Mouse (Mus musculus) lung, postnatal 36 days (tissue): ENCODE data around the gene Ms4a3.
A peak's percentile ranks its signal among the peaks of the same experiment; 100 is the strongest.

Source experiments
- DNase-seq: peaks from one replicate; pipeline ENCODE4 v3.0.0; 2022; ENCODE audit warnings: mixed read lengths

Gene Ms4a3

DNA sequence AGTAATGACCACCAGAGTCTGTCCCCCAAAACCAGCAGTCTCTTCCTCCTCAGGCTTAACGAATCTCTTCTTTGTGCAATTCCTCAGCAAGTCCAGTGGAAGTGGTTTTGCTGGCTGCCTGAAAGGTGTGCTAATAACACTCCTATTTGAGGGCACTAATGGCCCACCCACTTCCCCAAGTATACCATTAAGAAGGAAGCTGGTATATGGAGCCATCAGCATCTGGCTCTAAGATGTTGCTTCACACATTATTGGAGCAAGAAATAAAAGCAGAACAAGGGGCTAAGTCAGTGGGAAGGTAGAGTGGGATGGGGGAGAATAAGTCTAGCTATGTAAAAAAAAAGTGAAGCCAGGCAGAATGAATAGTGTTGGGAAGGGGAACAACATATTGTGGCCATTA, at the start of gene Ms4a3:
Ms4a3 (minus strand) TSS at position 120 of the 400 bp plus-strand sequence.
- DNase-seq, result peak; percentile 12

DNA sequence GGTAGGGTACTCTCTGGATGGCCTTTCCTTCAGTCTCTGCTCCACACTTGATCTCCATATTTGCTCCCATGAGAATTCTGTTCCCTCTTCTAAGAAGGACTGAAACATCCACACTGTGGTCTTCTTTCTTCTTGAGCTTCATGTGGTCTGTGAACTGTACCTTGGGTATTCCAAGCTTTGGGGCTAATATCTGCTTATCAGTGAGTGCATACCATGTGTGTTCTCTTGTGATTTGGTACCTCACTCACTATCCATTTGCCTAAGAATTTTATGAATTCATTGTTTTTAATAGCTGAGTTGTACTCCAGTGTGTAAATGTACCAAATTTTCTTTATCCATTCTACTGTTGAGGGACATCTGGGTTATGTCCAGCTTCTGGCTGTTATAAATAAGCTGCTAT, 20.9 kb upstream of the Ms4a3 start:
- no peak for DNase-seq

DNA sequence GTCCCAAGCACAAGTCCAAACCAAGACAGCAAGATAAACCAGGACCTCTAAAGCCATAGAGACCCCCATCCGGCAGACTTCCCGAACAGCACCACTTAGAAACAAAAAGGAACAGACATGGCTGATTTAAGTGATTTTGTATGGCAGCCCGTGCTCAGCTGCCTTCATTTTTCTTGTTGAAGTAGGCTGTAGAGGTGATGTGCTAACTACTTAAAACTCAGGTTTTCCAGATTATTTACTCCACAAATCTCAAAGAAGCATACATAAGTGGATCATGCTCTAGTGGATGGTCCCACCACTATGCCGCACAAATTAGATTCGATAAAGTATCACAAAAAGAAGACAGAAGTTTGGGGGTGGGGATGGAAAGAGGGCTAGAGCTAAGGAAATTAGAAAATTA, 19.8 kb upstream of the Ms4a3 start, which contains the start of gene Oosp2:
Oosp2 (minus strand) TSS at position 101 of the 400 bp plus-strand sequence.
- DNase-seq, result no peak

DNA sequence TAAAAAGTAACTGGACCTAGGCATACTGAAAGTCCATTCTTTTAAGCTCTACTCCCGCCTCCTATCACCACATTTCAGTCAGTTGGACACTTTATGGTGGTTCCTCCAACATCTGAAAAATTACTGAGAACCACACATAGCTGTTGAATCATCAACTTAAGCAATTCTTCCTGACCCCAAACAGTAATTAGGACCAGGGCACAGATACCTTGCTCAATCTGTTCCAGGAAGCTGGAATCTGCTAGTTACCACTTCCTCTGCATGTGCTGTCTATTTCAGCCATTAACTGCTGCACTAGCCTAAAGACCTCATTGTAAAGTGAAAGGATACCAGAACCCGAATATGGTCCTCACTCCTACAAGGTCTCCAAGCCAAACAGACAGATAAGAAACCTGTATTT, 18.5 kb upstream of the Ms4a3 start:
- peak; percentile 29 for DNase-seq

DNA sequence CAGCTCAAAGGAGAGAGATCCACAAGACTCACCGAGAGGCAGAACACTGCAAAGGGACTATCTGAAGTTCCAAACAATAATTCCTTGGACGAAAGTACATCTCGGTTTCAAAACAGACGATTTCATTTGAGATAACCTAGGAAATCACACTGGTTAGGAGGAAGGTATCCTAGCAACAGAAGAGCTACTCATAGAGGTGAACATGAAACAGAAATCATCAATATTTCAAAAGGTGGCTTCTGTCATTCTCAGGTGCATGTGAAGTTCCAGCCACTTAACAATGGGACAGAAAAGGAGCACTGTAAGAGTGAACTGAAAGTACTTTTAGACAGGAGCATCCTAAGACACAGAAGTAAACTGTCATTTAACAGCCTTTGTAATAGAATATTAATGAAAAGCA, 8.9 kb upstream of the Ms4a3 start:
- no peak for DNase-seq

DNA sequence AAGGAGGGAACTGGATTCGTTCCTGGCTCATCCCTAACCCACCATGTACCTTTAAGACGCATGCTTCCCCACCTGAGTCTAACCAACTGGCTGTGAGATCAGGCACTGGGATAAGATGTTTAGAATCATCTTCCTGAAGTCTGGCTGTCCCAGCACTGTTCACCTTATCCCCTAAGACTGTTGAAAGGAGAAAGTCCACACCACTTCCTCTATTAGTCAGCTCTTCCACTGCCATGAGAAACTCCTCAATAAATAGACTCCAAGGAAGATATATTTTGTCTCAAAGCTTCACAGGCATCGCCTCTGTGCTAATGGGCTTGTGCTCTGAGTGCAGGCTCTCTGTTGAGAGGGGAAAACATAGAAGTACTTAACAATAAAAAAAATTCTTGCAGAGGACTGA, 5.5 kb upstream of the Ms4a3 start:
- no peak for DNase-seq

DNA sequence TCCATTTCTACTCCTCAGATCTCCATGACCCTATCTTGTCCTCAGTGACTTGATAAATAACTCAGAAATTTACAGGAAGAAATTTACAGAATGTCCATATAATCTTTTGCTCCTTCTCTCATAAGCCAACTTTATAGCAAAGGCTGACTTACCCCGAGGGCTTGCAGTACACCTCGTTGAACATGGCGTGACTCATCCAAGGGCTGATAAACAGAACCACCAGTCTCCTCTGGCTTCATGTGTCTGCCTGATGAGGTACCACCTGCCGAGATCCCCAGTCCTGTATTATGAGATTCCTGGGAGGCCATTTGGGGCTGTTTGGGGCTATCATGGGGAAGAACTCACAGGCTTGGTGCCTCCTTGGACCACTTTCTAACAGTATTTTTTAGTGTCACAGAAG, 1.6 kb downstream of the Ms4a3 start:
- no peak for DNase-seq

DNA sequence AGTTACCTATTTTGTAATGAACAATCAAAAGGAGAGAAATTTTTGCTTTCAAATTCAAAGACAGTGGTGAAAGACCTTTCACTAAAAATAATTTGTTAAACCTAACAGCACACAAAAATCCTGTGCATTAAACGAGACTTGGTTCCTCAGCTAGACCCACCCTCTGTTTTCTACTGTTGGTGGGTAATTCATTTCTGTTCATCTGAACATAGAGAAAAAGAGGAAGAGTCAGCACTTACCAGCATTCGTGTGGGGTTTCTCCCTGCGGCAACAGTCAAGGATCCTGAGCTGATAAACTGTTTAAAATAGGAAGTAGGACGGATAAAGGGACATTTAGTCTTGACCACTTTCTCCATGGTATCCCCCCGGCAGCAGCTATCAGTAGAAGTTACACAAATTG, 5.1 kb downstream of the Ms4a3 start:
- DNase-seq, result no peak

DNA sequence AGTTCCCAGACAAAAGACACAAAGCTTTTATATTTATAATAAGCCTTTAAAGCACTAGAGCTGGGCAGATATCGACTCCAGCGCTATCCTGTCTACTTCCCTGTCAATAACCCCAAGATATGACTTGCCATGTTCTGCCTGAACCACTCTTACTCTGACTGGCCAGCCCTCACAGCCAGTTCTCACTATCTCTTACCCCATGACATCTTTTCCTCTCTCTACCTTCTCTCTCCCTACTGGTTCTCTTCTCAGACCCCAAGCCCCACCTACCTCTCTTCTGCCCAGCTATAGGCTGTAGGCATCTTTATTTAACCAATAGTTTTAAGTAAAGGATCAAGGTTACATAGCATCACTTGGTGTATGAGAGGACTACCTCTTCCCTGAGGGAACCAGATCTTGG, 6.3 kb downstream of the Ms4a3 start:
- DNase-seq, result no peak

DNA sequence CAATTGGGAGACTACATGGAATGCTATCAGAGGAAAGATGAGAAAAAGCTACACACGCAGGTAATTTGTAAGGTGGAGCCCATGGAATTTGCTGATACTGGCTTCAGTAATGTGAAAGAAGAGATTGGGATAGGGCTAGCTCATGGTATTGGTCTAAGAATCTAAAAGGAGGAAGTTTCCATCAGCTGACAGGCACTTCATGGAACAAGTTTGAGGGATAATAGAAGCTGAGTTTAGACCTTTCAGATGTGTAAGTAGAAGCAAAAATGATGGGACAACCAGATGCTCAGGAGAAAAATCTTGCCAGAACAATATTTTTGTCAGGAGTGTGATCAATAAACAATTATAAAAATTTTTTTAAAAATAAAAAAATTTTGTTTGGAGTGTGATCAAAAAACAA, 6.9 kb downstream of the Ms4a3 start:
- no peak for DNase-seq

DNA sequence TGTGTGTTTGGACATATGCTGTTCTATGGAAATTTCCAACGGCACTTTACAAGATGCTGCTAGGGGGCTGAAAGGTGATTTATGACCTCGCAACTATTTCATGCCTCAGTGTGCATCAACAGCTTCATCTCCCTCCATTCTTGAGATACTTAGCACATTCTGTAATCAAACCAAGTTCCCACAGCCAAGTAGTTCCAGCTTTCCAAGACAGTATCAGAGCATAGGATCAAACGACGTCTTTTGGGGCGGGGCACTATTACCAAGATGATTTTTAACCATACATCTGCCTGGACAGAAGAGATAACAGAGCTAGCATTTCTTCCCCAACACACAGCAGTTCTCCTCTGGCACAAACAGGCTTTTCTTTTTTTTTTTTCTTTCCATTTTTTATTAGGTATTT, 15.4 kb downstream of the Ms4a3 start:
- no peak for DNase-seq

DNA sequence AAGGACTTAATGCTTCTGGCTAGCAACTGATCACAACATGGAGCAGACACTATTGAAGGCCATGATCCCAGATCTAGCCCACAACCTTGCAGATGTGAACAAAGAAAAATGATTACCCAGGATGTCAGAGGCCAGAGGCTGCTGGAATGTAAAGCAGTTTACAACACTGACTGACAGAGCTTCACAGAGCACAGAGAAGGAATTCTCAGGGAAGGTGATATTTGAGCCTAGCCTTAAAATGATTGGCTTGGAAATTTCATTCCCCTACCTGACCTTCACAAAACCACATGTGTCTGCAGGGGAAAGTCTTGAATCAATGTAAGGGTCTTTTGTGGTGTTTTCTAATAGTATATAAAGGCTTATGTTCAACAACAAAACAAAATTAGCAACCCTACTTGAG, 15.9 kb downstream of the Ms4a3 start:
- DNase-seq, result no peak

DNA sequence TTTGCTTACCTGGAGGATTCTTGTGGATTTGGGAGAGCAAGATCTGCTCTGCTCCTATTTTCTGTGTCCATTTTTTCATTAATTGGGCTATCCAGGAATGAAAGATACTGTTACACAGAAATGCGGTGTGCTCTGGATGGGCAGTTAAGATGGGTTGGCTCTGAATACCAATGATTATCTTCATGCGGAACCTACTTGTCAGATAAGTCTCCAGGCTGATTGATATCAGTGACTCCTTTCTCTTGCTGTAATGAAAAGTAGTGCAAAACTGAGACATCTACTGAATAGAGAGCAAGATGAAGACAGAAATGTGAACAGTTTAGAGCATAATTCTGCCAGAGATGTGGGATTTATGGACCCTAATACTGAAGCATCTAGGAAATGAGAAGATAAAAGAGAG, 17.1 kb downstream of the Ms4a3 start, which contains the start of gene Ms4a2:
Ms4a2 (minus strand) TSS at position 169 of the 400 bp plus-strand sequence.
- DNase-seq, result no peak

DNA sequence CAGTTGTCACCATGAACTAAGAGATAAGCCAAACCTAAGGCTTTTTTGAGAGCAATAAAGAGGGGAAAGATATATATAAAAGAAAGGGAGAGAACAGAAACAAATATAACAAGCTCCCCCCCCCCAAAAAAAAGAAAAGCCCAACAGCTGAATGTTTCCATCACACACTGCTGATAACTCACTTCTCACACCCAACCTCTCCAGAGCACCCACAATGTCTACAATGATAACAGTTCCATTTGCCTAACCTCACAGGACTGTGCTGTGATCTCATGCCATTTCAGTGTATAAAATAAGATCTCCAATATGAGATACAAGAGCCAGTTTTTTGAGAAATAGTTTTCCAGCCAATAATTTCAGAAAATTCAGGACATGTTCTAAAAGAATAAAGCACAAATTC, 22.7 kb downstream of the Ms4a3 start:
- no peak for DNase-seq

DNA sequence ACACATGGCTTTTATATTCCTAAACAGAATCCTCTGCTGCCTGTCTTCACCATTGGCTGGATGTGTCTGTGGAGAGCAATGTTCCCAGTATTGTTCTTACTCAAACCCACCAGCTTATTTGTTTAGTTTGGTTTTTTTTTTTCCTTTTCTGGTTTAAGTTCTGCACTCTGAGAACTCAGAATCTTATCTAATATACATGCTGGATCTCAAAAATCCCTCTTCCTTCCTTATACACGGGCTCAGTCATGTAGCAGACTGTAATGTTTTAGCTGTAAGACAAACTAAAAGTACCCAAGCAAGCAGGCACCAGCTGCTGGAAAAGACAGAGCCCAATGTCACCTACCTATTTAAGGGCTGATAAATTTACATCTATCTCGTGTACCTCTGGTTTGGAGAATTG, 25.8 kb downstream of the Ms4a3 start:
- DNase-seq, result no peak

DNA sequence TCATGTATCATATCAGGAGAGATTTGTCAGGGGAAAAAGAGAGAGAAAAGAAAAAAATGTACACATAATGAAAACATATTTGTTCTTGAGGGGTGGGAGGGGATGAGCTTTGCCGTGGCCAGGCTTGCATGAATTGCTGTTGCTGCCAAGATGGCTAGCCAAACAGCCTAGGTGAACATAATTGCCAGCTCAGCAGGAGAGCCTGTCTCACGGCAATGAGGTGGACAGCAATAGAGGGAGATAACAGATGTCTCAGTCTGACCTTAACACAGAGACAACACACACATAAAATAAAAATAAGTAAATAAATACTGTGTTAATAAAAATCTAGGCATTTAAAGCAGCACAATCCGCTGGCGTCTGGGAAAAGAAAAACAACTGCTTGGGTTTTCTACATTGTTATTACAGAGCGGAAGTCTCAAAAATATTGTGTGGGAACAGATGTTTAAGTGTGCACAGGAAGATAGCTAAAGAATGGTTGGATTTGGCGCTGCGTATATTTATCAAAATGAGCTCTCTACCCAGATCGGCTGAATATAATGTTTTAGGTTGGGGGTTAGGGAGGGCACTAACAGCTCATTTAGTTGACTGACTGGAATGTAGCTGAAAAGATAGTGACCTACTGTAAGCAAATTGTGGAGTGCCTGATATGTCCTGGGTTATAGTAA, 26.7 kb downstream of the Ms4a3 start:
- DNase-seq, result no peak

DNA sequence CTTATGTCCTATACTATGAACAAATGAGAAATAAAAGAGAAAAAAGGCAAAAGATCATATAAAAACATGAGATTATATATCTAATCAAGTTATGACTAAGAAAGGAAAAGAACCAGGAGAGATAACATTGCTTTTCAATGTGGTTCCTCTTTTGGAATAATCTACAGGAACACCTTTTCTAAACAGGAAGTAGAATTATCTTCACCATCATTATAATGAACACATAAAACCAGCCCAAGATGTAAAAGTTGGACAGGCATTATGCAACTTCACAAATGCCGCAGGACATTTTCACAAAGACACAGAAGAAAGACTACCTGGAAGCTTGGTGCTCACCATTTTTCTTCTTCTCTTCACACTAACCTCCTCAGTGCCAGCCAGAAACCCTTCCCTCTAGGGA, 27.6 kb downstream of the Ms4a3 start:
- no peak for DNase-seq

DNA sequence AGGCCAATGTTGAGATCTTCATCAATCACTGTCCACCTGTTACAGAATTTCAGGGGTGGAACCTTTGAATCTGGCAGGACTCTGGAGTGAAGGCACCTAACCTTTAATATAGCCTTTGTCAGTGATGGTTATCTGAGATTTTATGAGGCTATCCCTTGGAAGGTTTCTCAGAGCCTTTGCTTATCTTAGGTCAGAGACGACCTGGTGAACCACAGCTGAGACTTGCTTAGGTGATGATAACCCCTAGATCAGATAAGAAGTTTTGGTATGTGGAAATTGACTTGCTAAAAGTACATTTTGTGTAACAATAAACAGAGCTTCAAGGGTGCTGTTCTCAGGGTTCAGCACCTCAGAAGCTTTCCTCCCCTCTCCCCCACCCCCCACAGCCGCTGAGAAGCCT, 28.4 kb downstream of the Ms4a3 start:
- no peak for DNase-seq

DNA sequence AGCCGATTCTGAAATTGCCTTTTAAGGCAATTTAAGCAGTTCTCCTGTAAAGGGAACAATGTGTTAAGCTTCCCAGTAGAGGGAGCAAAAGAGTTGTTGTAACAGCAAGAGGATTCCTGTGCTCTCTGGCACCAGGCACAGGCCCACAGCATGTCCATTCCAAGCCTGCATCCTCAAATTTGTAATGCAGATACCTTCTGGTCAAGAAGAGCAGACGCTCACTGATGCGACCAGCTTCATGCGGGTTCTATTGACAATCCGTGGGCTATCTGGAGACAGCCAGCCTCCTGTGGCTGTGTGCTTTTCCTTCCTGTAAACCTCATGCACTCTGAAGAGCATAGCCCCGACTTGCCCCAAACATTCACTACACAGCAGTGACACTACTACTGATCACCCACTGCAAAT, 29.1 kb downstream of the Ms4a3 start:
- DNase-seq, result peak; percentile 55

DNA sequence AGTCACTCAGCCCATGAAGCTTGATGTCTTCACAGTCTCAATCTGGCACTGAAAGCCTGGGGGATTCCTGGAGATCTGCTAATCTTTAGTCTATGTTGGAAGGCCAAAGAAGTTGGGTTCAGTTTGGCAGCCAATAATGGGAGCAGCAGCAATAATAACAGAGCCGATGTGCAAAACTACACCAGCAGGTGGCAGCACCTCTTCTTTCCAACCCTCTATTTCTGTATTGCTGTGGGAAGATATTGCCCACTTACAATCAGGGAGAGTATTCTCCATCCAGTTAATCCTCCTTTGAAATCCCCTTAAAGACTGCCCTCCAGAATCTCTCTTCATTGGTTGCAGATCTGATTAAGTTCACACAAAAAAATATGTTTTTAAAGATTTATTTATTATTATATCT, 32.5 kb downstream of the Ms4a3 start:
- peak; percentile 64 for DNase-seq

DNA sequence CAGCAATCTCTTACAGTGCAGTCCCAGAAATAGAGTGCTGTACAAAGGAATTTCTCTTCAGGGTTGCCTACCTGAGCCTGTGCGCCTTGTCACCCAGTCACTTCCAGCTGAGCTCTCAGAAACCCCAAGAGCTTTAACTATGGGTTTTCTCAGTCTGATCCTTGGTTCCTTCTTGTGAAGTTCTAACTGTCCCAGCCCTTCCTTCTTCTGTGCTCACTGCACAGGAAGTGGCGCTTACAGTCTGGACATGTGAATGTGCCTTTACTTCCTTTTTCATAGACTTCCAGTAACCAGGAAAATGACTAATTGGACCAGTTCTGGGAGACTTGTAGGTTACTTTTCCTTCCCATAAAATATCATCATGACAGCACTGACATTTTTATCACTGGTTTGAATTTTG, 36.0 kb downstream of the Ms4a3 start, which contains the start of gene Ms4a6d:
Ms4a6d (minus strand) TSS at position 247 of the 400 bp plus-strand sequence.
- peak; percentile 11 for DNase-seq

DNA sequence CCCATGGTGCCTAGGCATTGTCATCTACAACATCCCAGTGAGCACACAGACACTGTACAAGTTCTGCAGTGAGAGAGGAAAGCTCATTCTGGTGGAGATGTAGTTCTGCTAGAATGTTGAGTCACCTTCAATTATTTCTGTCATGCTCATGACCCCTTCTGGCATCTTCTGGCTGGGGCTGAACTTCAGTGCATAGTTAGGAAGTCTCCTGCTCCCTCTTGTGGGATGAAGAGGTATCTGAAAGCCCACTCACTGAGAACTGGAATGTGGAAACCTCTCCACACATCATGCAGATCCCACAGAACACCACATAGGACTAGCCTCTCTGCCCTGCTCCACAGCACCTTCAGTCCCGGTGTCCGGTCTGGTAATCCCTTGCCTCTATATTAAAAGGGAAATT, 38.6 kb downstream of the Ms4a3 start:
- peak; percentile 60 for DNase-seq

DNA sequence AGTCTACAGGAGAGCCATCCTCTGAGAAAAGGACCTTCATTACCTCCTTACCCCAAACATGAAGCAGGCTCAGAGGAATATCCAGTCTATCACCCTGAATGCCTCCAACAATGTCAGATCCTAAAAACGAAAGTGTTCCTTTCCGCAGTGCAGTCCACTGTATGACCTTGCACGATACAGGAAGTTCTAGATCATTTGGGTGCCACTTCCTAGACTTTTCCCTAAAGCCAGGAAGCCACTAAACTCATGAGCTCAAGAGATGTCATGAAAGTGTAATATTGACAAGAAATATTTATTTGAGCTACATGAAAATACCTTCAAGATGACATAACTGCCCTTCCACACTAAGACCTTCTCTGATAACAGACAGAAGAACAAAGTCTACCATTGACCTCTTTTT, 39.3 kb downstream of the Ms4a3 start:
- no peak for DNase-seq

DNA sequence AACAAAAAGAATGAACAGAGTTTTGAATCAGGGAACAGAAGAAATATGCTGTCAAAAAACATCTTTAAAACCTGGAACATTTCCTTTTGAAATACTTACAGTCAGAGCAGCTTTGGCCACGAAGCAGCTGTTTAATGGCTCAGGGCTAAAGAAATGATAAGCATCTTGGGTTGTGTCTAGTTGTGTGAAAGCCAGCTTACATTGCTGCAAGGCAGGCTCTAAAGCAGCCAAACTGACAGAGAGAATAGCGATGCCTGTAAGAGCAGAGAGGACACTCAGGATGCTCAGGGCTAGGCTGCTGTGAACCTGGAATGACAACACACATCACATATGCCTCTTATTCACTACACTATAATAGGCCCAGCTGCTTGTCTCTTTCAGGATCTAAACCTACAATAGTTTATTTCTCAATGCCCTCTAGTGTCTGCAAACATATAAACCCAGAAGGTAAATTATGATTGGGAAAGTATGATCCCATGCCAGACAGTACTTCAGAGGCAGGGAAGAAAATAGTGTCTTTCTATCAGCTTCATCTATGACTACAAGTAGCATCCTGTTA, 50.7 kb downstream of the Ms4a3 start:
- no peak for DNase-seq

DNA sequence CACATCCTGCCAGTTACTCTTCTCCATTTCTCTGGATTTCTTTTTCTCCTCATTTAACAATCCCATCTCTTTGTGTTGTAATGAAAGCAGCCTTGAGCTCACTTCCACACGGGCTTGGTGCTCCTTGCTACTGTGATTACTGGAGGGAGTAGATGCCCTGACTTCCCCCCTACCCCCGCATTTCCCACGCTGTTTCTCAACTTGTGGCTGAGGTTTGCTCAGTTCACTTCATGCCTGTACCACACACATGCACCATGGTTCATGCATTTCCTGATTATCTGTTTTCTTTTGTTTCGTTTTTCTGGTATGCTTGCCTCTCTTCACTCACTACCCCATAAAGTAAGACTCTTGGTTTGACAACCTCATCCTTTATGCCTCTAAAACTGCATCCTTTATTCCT, 51.4 kb downstream of the Ms4a3 start:
- DNase-seq, result peak; percentile 59
